ENCODE assay signal across 8 mouse cellular contexts in genomic region chr9:106371776-106372175, GRCm38 (mm10). TPM values are rescaled to one million over a fixed set of nuclear protein-coding genes. Genes with fewer than 3 reads are reported as not detected.
DNase-seq lines count a peak whose midpoint lies in the region; ATAC-seq lines count a peak whose summit lies in the region.

No protein-coding gene starts in this region.

- peak; percentile 83 for DNase-seq in layer of hippocampus, adult 11-12 months (ENCODE audit: low spot score)
- DNase-seq in layer of hippocampus, postnatal 25 days (ENCODE audit: extremely low spot score in 1 of 2, low spot score in 1 of 2), result no peak
- no peak for DNase-seq in embryonic facial prominence, embryonic 11.5 days (ENCODE audit: low spot score)
- peak; percentile 95 for DNase-seq in kidney, adult 9 months

- WGBS in embryonic facial prominence, embryonic 11.5 days, result 7% methylated on average over 6 of the region's 6 CpGs
- 10% methylated on average over 6 of the region's 6 CpGs for WGBS in heart, embryonic 12.5 days
- whole genome bisulfite sequencing in liver, embryonic 12.5 days (ENCODE audit: insufficient replicate concordance), result 23% methylated on average over 6 of the region's 6 CpGs
- WGBS in stomach, embryonic 16.5 days, result 20% methylated on average over 6 of the region's 6 CpGs

- H3K27me3 ChIP-seq in embryonic facial prominence, embryonic 11.5 days (ENCODE audit: control insufficient read depth, insufficient read depth, low read length), result no peaks in the 10 kb centered on the region
- no peaks in the 10 kb centered on the region for H3K27me3 ChIP-seq in heart, embryonic 12.5 days (replicated peaks)
- peaks cover 20% of the 10 kb centered on the region for H3K27me3 ChIP-seq in liver, embryonic 12.5 days (replicated peaks)
- no peaks in the 10 kb centered on the region for H3K27me3 ChIP-seq in stomach, embryonic 16.5 days (ENCODE audit: control insufficient read depth, insufficient read depth, low read length)

- H3K4me3 ChIP-seq in embryonic facial prominence, embryonic 11.5 days (ENCODE audit: low read depth, low read length), result peak overlapping the region; percentile 98
- H3K4me3 ChIP-seq in heart, embryonic 12.5 days, result 0 out of 2 replicates have a peak overlapping the region, but pooled peaks have one; percentile 80
- 0 out of 2 replicates have a peak overlapping the region, but pooled peaks have one; percentile 8 for H3K4me3 ChIP-seq in liver, embryonic 12.5 days
- H3K4me3 ChIP-seq in stomach, embryonic 16.5 days (replicated peaks; ENCODE audit: low read length), result peak overlapping the region; percentile 87

- H3K4me2 ChIP-seq in embryonic facial prominence, embryonic 11.5 days (ENCODE audit: low read depth, low read length), result peak overlapping the region; percentile 90
- H3K4me2 ChIP-seq in heart, embryonic 12.5 days, result peak overlapping the region; percentile 94
- H3K4me2 ChIP-seq in liver, embryonic 12.5 days, result peak overlapping the region; percentile 89
- H3K4me2 ChIP-seq in stomach, embryonic 16.5 days (ENCODE audit: low read depth, low read length), result peak overlapping the region; percentile 97

- no peaks in the 10 kb centered on the region for H3K9me3 ChIP-seq in embryonic facial prominence, embryonic 11.5 days (replicated peaks; ENCODE audit: control insufficient read depth, low read length)
- no peaks in the 10 kb centered on the region for H3K9me3 ChIP-seq in heart, embryonic 12.5 days (replicated peaks)
- H3K9me3 ChIP-seq in liver, embryonic 12.5 days (replicated peaks), result no peaks in the 10 kb centered on the region
- no peaks in the 10 kb centered on the region for H3K9me3 ChIP-seq in stomach, embryonic 16.5 days (replicated peaks; ENCODE audit: control insufficient read depth, low read length)

- H3K36me3 ChIP-seq in embryonic facial prominence, embryonic 11.5 days (replicated peaks; ENCODE audit: control insufficient read depth, insufficient read depth, low read depth, low read length), result peaks cover 11% of the 10 kb centered on the region
- H3K36me3 ChIP-seq in heart, embryonic 12.5 days, result peaks cover 41% of the 10 kb centered on the region
- peaks cover 47% of the 10 kb centered on the region for H3K36me3 ChIP-seq in liver, embryonic 12.5 days
- H3K36me3 ChIP-seq in stomach, embryonic 16.5 days (ENCODE audit: control insufficient read depth, insufficient read depth, low read length), result 0 out of 2 replicates have a peak, but pooled peaks cover 12% of the 10 kb centered on the region

- H3K27ac ChIP-seq in embryonic facial prominence, embryonic 11.5 days (replicated peaks; ENCODE audit: low read depth, low read length), result peak overlapping the region; percentile 44
- H3K27ac ChIP-seq in heart, embryonic 12.5 days (ENCODE audit: poor library complexity, severe bottlenecking), result peak overlapping the region; percentile 49
- H3K27ac ChIP-seq in liver, embryonic 12.5 days, result peak overlapping the region; percentile 32; the same call in 1 of the 2 replicates
- H3K27ac ChIP-seq in stomach, embryonic 16.5 days (ENCODE audit: low read length), result peak overlapping the region; percentile 92

- H3K4me1 ChIP-seq in embryonic facial prominence, embryonic 11.5 days (ENCODE audit: control insufficient read depth, insufficient read depth, low read length), result peaks cover 8% of the 10 kb centered on the region
- H3K4me1 ChIP-seq in heart, embryonic 12.5 days (replicated peaks), result peaks cover 43% of the 10 kb centered on the region
- H3K4me1 ChIP-seq in liver, embryonic 12.5 days, result peaks cover 63% of the 10 kb centered on the region
- peaks cover 27% of the 10 kb centered on the region for H3K4me1 ChIP-seq in stomach, embryonic 16.5 days (ENCODE audit: control insufficient read depth, insufficient read depth, low read length)

- no peak for ATAC-seq in embryonic facial prominence, embryonic 11.5 days (replicated peaks; ENCODE audit: insufficient number of reproducible peaks, low FRiP score, low TSS enrichment, low read depth)
- no peak for ATAC-seq in heart, embryonic 12.5 days (ENCODE audit: insufficient number of reproducible peaks, low FRiP score)
- ATAC-seq in liver, embryonic 12.5 days, result no peak
- ATAC-seq in monocyte, adult 5-6 weeks (replicated peaks; ENCODE audit: insufficient number of reproducible peaks, low FRiP score, low TSS enrichment, poor library complexity, severe bottlenecking), result peak; percentile 55
- no peak for ATAC-seq in stomach, embryonic 16.5 days (ENCODE audit: insufficient read depth, low FRiP score)

- peak overlapping the region; percentile 43 for H3K9ac ChIP-seq in embryonic facial prominence, embryonic 11.5 days (replicated peaks; ENCODE audit: low read length)
- H3K9ac ChIP-seq in heart, embryonic 12.5 days, result peak overlapping the region; percentile 59
- no peak overlapping the region for H3K9ac ChIP-seq in liver, embryonic 12.5 days
- peak overlapping the region; percentile 97 for H3K9ac ChIP-seq in stomach, embryonic 16.5 days (ENCODE audit: low read length)

RNA-seq across cellular contexts. Expression of gene Dusp7, which starts 3.3 kb away (rescaled TPM):
- total RNA-seq in layer of hippocampus, postnatal 25 days (2021), result 10 to 100 TPM; 82.4 to 91.1 TPM
- polyA plus RNA-seq in embryonic facial prominence, embryonic 11.5 days (2014; fragmentation: Nextera tagmentation; extraction: Ambion mirVana), result 52.2 and 55.1 TPM in 2 replicates
- 16.9 and 20.1 TPM in 2 replicates for polyA plus RNA-seq in heart, embryonic 12.5 days (2016; fragmentation: Nextera tagmentation; extraction: Ambion mirVana)
- polyA plus RNA-seq in liver, embryonic 12.5 days (2016; fragmentation: Nextera tagmentation; extraction: Ambion mirVana), result 10.4 and 10.5 TPM in 2 replicates
- 8.7 to 21.2 TPM (median 12.2 TPM) in 3 replicates for total RNA-seq in monocyte, adult 5-6 weeks (2017)
- 14.2 and 14.5 TPM in 2 replicates for polyA plus RNA-seq in stomach, embryonic 16.5 days (2015; fragmentation: Nextera tagmentation; extraction: Ambion mirVana)

RNA-seq across cellular contexts. Expression of gene Rpl29, which starts 57.5 kb away (rescaled TPM):
- 100 to 1,000 TPM; 262 to 288 TPM for total RNA-seq in layer of hippocampus, postnatal 25 days (2021)
- polyA plus RNA-seq in embryonic facial prominence, embryonic 11.5 days (2014; fragmentation: Nextera tagmentation; extraction: Ambion mirVana), result 1,035 and 1,040 TPM in 2 replicates
- polyA plus RNA-seq in heart, embryonic 12.5 days (2016; fragmentation: Nextera tagmentation; extraction: Ambion mirVana), result 608 and 648 TPM in 2 replicates
- polyA plus RNA-seq in liver, embryonic 12.5 days (2016; fragmentation: Nextera tagmentation; extraction: Ambion mirVana), result 870 and 914 TPM in 2 replicates
- 521 to 617 TPM (median 563 TPM) in 3 replicates for total RNA-seq in monocyte, adult 5-6 weeks (2017)
- 747 and 881 TPM in 2 replicates for polyA plus RNA-seq in stomach, embryonic 16.5 days (2015; fragmentation: Nextera tagmentation; extraction: Ambion mirVana)

Comparison
In these comparisons a context has a peak if more than half of its experiments do, and no peak if none do; other contexts are left out.
1. DNase-seq: peak in layer of hippocampus, adult 11-12 months (single experiment) and kidney, adult 9 months (single experiment); none in layer of hippocampus, postnatal 25 days (0 of 2) and embryonic facial prominence, embryonic 11.5 days (single experiment).
2. H3K27ac ChIP-seq: peak in every context shown above with its lines; median percentile 92 in stomach, embryonic 16.5 days; 49 in heart, embryonic 12.5 days; 44 in embryonic facial prominence, embryonic 11.5 days; 32 in liver, embryonic 12.5 days.
3. H3K4me3 ChIP-seq: peak in every context shown above with its lines; median percentile 98 in embryonic facial prominence, embryonic 11.5 days; 87 in stomach, embryonic 16.5 days; 80 in heart, embryonic 12.5 days; 8 in liver, embryonic 12.5 days.
4. Peak in every context shown above with its lines, with median percentiles within 50 percentile points of each other: H3K4me2 ChIP-seq.